Mouse (Mus musculus) layer of hippocampus, adult 9-10 months (tissue): ENCODE measurements at regions not wholly inside any gene's neighbourhood (a gene's known extent, or its start where the extent isn't known, plus 50 kb on each side); places are given as distances from the start of the nearest gene placed in this dataset.

Experiments
- DNase-seq: peaks from one replicate; pipeline ENCODE4 v3.0.0; 2022; ENCODE audit warnings: low spot score

DNA sequence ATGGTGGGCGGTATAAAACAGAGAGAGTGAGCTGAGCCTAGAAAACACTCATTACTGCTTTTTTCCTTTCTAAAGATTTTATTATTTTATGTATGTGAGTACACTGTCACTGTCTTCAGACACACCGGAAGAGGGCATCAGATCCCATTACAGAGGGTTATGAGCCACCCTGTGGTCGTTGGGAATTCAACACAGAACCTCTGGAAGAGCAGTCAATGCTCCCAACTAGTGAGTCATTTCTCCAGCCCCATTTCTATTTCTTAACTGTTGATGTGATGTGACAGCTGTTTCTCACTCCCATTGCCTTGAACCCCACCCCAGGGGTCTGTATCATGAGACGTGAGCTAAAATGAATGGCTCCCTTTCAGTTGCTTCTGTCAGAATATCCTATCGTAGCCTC is 82.6 kb upstream of the Haao start:
- DNase-seq, result no peak

DNA sequence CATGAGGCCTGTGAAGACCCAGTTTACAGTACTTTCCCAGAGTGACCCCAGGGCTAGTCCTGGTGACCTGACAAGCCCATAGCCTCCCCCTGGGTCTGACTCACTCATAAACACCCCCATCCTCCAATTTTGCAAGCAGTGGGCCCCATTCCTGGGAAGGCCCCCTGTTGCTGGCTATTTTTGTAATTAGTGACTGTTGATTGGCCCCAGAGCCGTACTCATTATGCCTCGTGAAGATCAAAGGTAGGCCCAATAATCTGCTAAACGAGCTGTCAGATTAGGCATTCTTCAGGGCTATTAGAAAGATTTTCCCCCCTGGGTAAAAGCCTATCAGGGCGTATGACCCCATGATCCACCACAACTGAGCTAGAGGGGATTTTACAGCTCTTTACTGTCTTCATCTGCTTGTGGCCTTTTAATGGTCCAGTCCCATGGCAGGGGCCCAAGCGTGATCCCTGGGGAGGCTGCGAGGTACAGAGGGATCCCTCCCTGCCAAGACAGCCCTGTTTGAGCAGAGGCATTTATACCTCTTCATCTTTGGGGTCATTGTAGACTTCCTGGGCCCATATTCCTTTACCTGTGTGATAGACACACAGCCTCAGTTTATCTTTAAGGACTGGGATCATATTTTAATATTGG is 80.1 kb upstream of the Haao start:
- no peak for DNase-seq

DNA sequence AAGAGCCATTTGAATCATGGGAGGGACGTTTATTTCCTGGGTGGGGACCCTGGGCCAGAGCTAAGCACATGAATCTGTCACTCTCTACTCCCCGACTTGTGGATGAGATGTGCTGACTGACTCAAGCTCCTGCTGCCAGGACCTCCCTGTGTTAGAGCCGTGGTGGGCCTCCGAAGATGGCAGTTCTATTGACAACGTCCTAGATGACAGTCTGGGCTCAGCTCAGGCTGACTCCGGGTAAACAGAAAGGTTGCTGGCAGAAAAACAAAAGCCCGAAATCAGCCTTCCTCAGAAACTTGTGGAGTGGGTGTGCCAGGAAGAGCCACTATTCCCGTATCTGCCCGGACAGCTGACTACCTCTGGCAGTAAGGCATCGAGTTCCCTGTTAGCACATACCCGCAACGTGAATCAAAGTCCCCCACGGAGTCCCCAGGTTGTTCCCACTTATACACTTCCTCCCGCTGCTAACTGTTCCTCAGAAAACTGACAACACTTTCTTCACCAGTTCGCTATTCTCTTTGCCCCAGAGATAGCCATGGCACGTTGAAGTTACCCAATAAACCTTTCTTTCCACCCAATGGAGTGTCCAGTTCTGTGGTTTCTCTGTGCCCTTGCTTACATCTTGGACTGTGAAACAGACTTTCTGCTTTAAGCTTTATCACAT is 76.6 kb upstream of the Haao start:
- no peak for DNase-seq

DNA sequence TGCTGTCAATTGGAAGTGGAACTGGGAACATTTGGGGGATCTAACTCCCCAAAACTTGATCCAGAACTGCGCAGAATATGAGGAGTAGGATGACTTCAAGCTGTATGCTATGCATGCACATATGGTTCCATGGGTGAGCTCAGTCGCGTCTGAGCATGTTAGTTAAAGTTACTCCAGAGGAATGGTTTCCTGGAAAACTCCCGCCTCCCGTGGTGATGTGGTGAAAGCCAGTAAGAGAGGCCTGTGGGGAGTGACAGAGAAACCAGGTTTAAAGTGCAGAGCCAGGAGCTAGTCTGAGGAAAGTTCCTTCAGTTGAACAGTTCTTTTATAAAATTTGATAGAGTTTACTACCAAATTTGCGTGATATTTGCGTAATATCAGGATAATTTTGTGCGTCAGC is 73.1 kb upstream of the Haao start:
- DNase-seq, result no peak

DNA sequence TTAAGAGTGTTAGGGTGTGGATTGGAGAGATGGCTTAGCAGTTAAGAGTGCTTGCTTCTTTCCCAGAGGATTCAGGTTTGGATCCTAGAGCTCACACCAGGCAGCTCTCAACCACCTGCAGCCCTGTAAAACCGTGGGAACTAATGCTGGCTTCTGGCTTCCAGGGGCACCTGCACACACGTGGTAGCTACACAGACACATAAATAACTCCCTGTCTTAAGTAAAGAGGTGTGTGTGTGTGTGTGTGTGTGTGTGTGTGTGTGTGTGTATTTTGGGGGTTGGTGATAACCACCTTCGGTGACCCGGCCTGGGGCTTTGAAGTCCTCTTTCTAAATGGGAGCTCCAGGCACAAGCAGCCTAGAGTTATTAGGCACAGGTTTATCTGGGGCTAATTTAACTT is 72.5 kb upstream of the Haao start:
- no peak for DNase-seq

DNA sequence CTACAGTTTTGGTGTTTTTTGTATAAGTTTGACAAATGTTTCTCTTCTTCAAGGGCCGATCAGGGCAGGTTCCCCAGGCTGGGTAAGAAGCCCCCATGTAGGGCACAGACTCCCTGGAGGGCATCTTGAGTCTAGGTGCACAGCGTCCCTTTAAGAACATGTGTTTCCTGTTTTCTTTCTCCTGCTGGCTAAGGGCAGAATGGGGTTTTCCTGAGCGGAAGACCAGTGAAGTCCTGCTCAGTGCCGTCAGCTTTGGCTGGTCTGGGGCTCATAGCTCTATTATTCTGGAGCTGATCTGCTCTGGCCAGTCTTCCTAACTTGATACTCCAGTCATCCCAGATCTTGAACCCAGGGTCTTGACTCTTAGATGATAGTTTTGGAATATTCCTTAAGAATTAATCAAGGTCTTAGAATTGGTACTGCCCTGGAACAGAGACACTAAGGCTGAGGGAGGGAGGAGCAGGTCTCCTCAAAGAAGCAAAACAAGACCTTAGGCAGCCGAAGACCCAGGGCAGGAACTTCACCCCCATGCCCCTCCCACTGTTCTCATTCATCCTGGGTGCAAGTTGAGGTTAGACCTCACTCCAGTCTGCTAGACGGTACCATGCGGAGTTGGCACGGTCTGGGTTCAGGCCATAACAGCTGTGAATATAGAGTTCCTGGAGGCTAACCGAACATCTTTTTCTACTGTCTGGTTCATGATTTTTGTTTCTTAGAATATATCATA is 70.8 kb upstream of the Haao start:
- DNase-seq, result no peak

DNA sequence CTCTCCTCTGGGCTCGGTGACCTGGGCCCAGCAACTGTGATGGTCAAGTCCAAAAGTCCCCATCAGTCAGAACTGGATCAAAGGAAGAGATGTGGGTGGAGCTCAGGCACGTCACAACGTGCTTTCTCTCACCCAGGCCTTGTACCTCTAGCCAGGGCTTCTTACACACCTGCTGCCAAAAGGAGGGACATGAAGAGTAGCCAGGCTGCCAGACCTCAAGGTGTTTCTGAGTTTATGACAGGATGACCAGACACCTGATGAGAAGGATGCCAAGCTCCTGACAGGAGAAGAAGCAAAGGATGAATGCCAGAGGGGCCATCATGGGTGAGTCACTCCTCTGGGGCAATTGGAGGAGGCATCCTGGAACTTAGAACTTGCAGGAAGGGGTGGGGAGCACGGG is 70.0 kb upstream of the Haao start:
- DNase-seq, result no peak

- DNase-seq, result no peak
Measured at GRCm38 (mm10) chr17:83916684-83917166, 69.0 kb upstream of the Haao start.

GRCm38 (mm10) chr17:83915034-83915433 is 67.3 kb upstream of the Haao start:
- no peak for DNase-seq

DNA sequence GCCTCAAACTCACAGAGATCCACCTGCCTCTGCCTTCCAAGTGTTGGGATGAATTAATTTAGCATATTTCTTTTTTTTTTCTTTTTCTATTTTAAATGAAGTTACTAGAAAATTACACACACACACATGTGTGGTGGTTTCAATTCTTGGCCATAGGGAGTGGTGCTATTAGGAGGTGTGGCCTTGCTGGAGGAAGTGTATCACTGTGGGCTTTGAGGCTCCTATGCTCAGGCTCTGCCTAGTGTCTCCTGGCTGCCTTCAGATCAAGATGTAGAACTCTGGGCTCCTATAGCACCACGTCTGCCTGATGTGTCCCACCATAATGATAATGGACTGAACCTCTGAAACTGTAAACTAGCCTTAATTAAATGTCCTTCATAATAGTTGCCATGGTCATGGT is 66.8 kb upstream of the Haao start:
- no peak for DNase-seq

- DNase-seq, result no peak
Measured at GRCm38 (mm10) chr17:83913711-83914415, 66.1 kb upstream of the Haao start.

- no peak for DNase-seq
Measured at GRCm38 (mm10) chr17:83912421-83912820, 64.7 kb upstream of the Haao start.

DNA sequence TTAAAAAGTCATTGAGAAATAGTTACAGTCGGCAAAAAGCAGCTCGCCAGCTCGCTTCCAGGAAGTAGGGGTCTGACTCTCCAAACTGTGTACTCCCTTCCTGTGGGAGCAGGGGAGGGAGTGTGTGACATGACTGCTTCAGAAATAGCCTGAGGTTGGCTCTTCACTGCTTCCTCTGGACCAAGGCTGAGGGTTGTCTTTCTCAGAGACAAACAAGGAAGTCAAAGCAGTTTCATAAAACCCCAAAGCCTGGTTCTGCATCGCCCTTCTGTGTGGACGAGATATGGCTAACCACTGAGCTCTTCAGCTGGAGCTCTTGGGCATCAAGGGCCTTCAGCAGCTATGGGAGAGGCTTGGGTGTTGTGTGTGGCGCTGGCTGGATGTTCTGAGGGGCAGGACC is 61.0 kb upstream of the Haao start:
- DNase-seq, result no peak

- no peak for DNase-seq
Measured at GRCm38 (mm10) chr17:83907538-83907937, 59.8 kb upstream of the Haao start.

GRCm38 (mm10) chr17:83906751-83907537 is 59.2 kb upstream of the Haao start:
- DNase-seq, result no peak

GRCm38 (mm10) chr17:83903467-83903866 is 55.7 kb upstream of the Haao start:
- DNase-seq, result peak; percentile 56

DNA sequence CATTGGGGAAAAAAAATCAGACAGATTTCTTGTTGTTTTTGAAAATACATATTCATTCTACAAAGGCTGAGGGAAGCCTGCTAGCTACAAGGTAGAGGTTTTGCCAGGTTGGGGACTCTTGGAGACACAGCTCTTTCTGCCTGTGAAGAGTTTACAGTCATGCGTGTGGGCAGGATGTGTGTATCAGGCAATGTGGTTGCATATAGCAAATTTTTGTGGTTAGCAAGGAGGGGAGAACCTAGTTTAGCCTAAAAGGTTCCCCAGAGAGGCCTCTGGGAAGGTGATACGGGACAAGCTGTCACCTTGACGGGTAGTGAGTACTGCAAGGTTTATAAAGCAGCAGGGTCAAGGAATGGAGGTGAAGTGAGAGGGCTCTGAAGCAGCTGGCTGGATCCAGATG is 54.8 kb upstream of the Haao start:
- no peak for DNase-seq

DNA sequence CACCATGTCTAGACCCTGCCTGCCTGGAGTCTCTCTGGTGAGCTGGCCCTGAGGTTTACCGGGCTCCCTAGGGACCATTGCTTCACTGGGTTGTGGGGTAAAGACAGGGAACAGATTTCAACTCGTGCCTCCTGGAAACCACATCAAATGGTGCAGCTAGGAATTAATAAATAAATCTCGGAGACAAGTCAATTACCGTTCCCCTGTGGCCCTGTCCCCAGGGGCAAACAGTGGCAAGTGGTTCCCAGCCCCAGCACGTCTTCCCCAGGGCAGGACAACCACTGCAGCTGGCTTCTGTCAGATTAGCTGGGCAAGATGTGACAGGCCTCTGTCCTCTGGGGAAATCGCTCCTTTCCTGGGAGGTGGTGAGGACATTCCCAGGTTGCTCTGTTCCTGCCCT is 54.3 kb upstream of the Haao start:
- DNase-seq, result no peak

GRCm38 (mm10) chr17:83899588-83900152 is 51.9 kb upstream of the Haao start:
- DNase-seq, result no peak

- DNase-seq, result no peak
Measured at GRCm38 (mm10) chr17:83898531-83898930, 50.8 kb upstream of the Haao start.
